Mouse (Mus musculus) hindbrain, embryonic 12.5 days (tissue): ENCODE results near the gene Hoxd1. TPM values are rescaled to one million over a fixed set of nuclear protein-coding genes. Genes with fewer than 3 reads are reported as not detected.

Experiments
- ATAC-seq: fragments of 200-750 bp; cut with Nextera tagmentation; 2 replicates; pipeline ENCODE4 v1.8.0; 2017; ENCODE audit warnings: moderate TSS enrichment; ENCODE audit not compliant: low FRiP score
- H3K27ac ChIP-seq: fragments of 300-500 bp; sonication (generic); 2 replicates; pipeline ENCODE4 v1.5.1; 2016; ENCODE audit warnings: mild to moderate bottlenecking
- H3K27me3 ChIP-seq: fragments of 300-500 bp; sonication (generic); 2 replicates; pipeline ENCODE4 v1.6.1; 2016; ENCODE audit warnings: mild to moderate bottlenecking
- H3K36me3 ChIP-seq: fragments of 300-500 bp; sonication (generic); 2 replicates; pipeline ENCODE4 v1.6.1; 2016; ENCODE audit warnings: mild to moderate bottlenecking
- H3K4me1 ChIP-seq: fragments of 300-500 bp; sonication (generic); 2 replicates; pipeline ENCODE4 v1.6.1; 2016
- H3K4me2 ChIP-seq: fragments of 300-500 bp; sonication (generic); replicated peaks from 2 replicates; pipeline ENCODE4 v1.6.1; 2016; ENCODE audit warnings: mild to moderate bottlenecking
- H3K4me3 ChIP-seq: fragments of 300-500 bp; sonication (generic); 2 replicates; pipeline ENCODE4 v1.5.1; 2016; ENCODE audit warnings: mild to moderate bottlenecking
- H3K9ac ChIP-seq: fragments of 300-500 bp; sonication (generic); 2 replicates; pipeline ENCODE4 v1.6.1; 2016; ENCODE audit warnings: mild to moderate bottlenecking, moderate library complexity
- H3K9me3 ChIP-seq: fragments of 300-500 bp; sonication (generic); replicated peaks from 2 replicates; pipeline ENCODE4 v1.6.1; 2016; ENCODE audit warnings: mild to moderate bottlenecking
- WGBS: fragments of 180-500 bp; shearing (Covaris S2); methylation state at CpG from one replicate; pipeline ENCODE4 v1.1.7; 2016; 5-methylcytosine and 5-hydroxymethylcytosine counted together
- polyA plus RNA-seq: library from polyadenylated mRNA; unstranded; fragments of >200 nt; fragmentation: Nextera tagmentation; extraction: Ambion mirVana; gene quantifications from 2 replicates; pipeline ENCODE4 v1.2.1, GENCODE M21; 2016

Gene Hoxd1
- polyA plus RNA-seq, 1 experiment from 2014 or later: 2.5 TPM

DNA sequence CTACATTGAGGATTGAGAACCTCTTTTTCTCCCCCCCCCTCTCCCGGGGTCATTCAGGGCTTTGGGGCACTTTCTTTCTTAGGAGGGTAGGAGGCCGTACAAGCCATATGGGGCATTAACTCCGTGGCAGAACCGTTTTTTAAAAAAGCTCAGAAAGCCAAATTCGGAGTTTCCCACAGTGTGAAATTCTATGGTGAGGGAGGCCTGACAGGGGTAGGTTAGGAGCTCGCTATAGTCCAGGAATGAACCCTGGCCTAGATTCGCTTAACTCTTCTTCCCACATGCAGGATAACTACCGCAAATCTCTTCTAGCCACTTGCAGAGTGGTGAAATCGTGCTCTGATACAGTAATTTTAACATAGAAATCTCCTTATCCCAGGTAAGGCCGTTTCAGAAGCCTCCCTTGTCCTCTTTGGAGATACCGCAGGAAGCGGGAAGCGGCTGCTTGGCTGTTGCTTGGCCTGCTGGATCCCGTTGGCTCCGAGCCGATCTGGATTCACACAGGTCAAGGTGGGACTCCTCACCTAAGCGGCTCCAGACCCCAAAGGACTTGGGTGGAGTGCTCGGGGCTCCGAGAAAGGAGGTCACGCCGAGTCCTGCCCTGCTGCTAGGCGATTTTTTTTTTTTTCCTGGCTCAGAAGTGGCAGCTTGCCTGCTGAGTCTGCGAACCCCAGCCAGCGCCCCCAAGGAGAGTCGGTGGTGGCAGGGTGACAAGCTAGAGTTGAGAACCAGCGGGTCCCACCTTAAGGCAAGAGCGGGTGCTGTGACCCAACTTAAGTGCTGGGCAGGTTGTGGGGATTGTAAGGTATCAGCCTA is 27.6 kb upstream of the Hoxd1 start:
- peak overlapping the region; percentile 73 for H3K9ac ChIP-seq
- H3K4me2 ChIP-seq: peak overlapping the region; percentile 49
- no peak for ATAC-seq
- no peaks in the 10 kb centered on the region for H3K4me1 ChIP-seq
- no peaks in the 10 kb centered on the region for H3K9me3 ChIP-seq
- peak overlapping the region; percentile 44 for H3K4me3 ChIP-seq
- peak overlapping the region; percentile 97 for H3K27ac ChIP-seq
- no peaks in the 10 kb centered on the region for H3K36me3 ChIP-seq
- under 1% methylated on average over 27 of the region's 27 CpGs for WGBS
- peaks cover 92% of the 10 kb centered on the region for H3K27me3 ChIP-seq

DNA sequence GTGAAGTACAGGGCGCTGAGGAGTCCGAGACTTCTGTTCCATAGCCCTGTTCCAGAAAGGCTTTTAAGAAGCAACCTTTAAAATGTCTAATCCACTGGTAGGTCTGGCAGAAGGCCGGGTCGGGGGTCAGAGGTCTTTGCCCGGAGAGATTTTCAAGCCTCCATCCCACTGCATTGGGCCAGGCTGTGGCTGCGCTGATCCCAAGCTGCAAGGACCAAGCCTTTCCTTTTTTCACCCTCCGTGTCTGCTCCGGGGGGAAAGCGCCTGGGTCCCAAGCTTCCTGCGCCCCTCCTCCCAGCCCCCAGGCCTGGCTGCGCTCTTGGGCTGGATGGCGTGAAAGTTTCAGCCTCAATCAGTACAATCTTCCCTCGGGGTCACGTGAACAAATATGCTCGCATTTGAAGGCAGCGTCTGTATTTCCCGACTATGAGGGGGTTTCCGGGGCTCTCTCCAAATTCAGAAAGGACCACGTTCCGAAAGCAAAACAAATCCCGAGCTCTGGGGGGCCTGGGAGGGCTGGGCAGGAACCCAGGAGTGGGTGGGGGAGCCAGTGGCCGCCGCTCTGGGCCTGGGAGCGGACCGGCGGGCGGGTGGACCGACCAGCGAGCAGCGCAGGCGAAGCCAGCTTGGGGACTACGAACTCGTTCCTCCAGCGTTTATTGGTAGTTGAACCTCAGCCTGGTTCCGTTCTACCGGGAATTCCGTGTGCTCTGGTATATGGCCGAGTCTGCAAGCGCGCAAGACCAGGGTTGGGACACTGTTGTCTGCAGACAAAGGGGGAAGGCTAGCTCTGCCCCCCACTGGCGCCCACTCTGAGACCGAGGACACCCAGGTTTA is 26.7 kb upstream of the Hoxd1 start:
- Histone ChIP-seq H3K9ac (peak overlapping the region; percentile 73), H3K9me3 (no peaks in the 10 kb centered on the region), H3K27me3 (peaks cover 92% of the 10 kb centered on the region), H3K4me1 (no peaks in the 10 kb centered on the region; the same call in 1 of the 2 replicates), H3K36me3 (no peaks in the 10 kb centered on the region), H3K27ac (peak overlapping the region; percentile 97), H3K4me3 (peak overlapping the region; percentile 44), H3K4me2 (peak overlapping the region; percentile 49)
- no peak for ATAC-seq
- WGBS: under 1% methylated on average over 42 of the region's 42 CpGs

DNA sequence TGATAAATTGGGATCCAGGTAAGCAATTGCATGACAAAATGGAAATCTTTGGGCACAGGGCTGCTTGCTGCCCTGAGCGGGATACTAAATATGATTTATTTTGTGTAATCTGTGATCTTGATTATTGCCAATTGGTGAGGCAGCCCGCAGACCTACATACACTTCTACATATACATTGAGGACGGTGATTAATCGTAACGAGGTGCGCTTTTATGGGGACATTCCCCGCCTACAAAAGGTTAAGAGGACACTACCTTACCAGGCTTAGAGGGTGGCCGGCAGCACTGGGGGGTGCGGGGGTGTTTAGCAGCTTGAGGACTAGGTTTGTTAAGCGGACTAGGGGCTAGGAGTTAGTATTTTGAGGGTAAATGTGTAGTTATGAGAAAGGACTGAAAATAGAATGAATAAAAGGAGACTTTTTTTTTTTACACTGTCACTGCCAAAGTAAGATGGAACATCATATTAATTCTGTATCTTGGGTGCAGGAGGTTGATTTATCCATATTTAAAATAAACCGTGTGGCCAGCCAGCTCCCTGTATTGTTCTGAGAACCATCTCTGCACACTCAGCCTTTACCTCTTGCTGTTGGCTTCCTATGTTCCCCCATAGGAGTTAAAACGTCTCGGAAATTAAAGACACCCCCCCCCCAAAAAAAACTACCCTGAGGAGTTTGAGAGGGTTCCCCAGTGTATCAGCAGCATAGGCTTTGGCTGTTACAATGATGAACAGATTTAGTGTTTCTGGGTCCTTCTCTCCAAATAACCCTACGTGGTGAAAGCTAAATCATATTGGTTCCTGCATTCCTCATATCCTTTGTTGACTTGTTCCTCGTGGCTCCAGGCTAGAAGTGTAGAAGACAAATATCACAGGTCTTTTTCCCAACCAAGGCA is 25.8 kb upstream of the Hoxd1 start:
- WGBS: 4% methylated on average over 15 of the region's 15 CpGs
- peak overlapping the region; percentile 49 for H3K4me2 ChIP-seq
- peak overlapping the region; percentile 97 for H3K27ac ChIP-seq

DNA sequence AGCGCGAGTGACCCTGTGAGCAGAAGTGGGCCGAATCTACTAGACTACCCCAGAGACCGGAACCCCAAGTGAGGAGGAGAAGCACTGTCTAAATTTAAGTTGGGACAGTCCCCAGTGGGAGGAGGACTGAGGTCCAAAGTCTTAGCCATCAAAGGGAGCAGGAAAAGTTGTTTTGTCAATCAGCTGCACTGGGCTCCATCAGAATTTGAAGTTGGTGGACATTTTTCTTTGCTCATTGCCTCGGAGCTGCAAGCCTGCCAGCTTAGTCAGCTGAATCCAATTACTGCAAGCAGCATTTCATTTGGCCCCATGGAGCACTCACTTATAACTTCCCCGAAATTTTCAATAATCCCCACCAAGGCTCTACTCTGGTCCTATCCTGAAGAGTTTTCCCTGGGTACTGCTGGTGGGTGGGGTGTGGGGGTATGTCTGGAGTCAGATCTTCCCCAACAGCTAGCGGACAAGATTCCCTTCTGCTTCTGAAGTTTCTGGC is 25.2 kb upstream of the Hoxd1 start:
- ATAC-seq: no peak
- peak overlapping the region; percentile 73 for H3K9ac ChIP-seq
- no peaks in the 10 kb centered on the region for H3K9me3 ChIP-seq
- no peaks in the 10 kb centered on the region for H3K36me3 ChIP-seq
- peak overlapping the region; percentile 49 for H3K4me2 ChIP-seq
- H3K27ac ChIP-seq: peak overlapping the region; percentile 97
- peaks cover 3% of the 10 kb centered on the region; the same call in 1 of the 2 replicates for H3K4me1 ChIP-seq
- peaks cover 93% of the 10 kb centered on the region for H3K27me3 ChIP-seq
- 2% methylated on average over 7 of the region's 7 CpGs for WGBS
- H3K4me3 ChIP-seq: peak overlapping the region; percentile 44

More for the DNA sequence above, 25.8 kb upstream of the Hoxd1 start:
- H3K9ac ChIP-seq: peak overlapping the region; percentile 73
- peaks cover 3% of the 10 kb centered on the region; the same call in 1 of the 2 replicates for H3K4me1 ChIP-seq
- H3K4me3 ChIP-seq: peak overlapping the region; percentile 44
- no peaks in the 10 kb centered on the region for H3K9me3 ChIP-seq
- H3K27me3 ChIP-seq: peaks cover 93% of the 10 kb centered on the region
- no peaks in the 10 kb centered on the region for H3K36me3 ChIP-seq
- no peak for ATAC-seq

- H3K4me1 ChIP-seq: peaks cover 5% of the 10 kb centered on the region; the same call in 1 of the 2 replicates
- no peaks in the 10 kb centered on the region for H3K9me3 ChIP-seq
- no peaks in the 10 kb centered on the region for H3K36me3 ChIP-seq
- H3K27ac ChIP-seq: peak overlapping the region; percentile 97
- peak overlapping the region; percentile 73 for H3K9ac ChIP-seq
- H3K27me3 ChIP-seq: peaks cover 95% of the 10 kb centered on the region
- peak overlapping the region; percentile 49 for H3K4me2 ChIP-seq
- H3K4me3 ChIP-seq: peak overlapping the region; percentile 44
- 1% methylated on average over 20 of the region's 20 CpGs for WGBS
- no peak for ATAC-seq
Measured at GRCm38 (mm10) chr2:74738623-74739475, 23.9 kb upstream of the Hoxd1 start.

DNA sequence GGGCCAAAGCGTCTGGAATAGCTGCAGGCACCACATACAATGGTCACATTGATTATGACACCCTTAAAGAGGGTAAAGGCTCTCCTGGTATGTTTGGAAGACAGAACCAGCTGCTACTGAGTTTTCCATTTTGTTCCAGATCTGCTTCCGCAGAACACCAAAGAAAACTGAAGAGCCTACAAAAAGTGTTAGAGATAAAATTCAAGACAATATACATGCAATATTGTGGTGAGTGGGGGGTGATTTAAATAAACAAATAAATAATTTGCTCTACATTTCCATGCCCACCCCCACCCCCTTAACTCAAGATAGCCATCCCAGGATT is 23.3 kb upstream of the Hoxd1 start:
- peak overlapping the region; percentile 49 for H3K4me2 ChIP-seq

GRCm38 (mm10) chr2:74739869-74740268 is 22.9 kb upstream of the Hoxd1 start:
- H3K4me1 ChIP-seq: peaks cover 8% of the 10 kb centered on the region

More for the DNA sequence above, 23.3 kb upstream of the Hoxd1 start:
- peak overlapping the region; percentile 44 for H3K4me3 ChIP-seq
- H3K27me3 ChIP-seq: peaks cover 96% of the 10 kb centered on the region
- peaks cover 8% of the 10 kb centered on the region for H3K4me1 ChIP-seq
- no peaks in the 10 kb centered on the region for H3K36me3 ChIP-seq
- H3K9me3 ChIP-seq: no peaks in the 10 kb centered on the region
- peak overlapping the region; percentile 73 for H3K9ac ChIP-seq
- 5% methylated on average over 2 of the region's 2 CpGs for WGBS
- no peak for ATAC-seq
- H3K27ac ChIP-seq: peak overlapping the region; percentile 97

DNA sequence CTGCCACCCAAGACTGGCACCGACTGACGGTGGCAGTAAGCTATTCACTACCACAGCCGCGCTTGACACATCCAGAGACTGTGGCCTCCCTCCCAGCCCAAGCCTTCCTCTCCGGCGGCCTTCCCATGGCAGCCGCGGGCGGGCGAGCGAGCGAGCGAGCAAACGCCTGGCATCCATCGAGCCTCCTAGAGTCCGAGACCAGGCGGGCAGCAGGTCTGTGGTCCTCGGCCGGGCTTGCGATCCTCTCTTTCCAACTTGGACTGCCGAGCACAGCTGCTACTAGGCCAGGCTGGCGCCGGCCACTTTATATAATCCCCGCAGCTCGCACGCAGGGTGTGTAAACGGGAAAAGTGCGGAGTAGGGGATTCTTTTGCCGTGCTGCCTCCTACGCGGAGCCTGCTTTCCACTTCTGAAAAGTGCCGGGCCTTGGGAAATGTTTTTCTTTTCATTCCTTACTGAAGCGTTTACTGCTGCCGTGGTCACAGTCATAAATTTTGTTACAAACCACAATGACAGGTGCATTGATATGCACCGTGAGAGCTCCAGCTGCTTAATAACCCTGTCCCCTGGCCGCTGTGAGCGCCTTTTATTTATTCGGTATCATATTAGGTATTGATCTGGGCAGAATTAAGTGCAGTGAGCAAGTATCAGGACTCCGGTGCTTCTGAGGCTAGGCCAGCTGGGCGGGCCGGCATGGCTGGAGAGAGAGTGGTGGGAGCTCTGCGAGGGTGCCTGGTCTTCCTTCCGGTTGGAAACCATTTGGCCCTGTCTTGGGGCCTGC is 22.3 kb upstream of the Hoxd1 start:
- Histone ChIP-seq H3K4me3 (peak overlapping the region; percentile 44), H3K27me3 (peaks cover 96% of the 10 kb centered on the region), H3K9me3 (no peaks in the 10 kb centered on the region), H3K36me3 (no peaks in the 10 kb centered on the region), H3K4me2 (peak overlapping the region; percentile 49), H3K9ac (peak overlapping the region; percentile 73), H3K4me1 (peaks cover 8% of the 10 kb centered on the region), H3K27ac (peak overlapping the region; percentile 97)
- peak; percentile 28; the same call in 1 of the 2 replicates for ATAC-seq
- WGBS: under 1% methylated on average over 43 of the region's 43 CpGs

More at GRCm38 (mm10) chr2:74739869-74740268, 22.9 kb upstream of the Hoxd1 start:
- Histone ChIP-seq H3K36me3 (no peaks in the 10 kb centered on the region), H3K9me3 (no peaks in the 10 kb centered on the region), H3K4me3 (peak overlapping the region; percentile 44), H3K9ac (peak overlapping the region; percentile 73), H3K27ac (peak overlapping the region; percentile 97), H3K27me3 (peaks cover 96% of the 10 kb centered on the region), H3K4me2 (peak overlapping the region; percentile 49)
- no peak for ATAC-seq
- WGBS: 1% methylated on average over 14 of the region's 14 CpGs

- no peak for ATAC-seq
- Histone ChIP-seq H3K9me3 (no peaks in the 10 kb centered on the region), H3K4me3 (peak overlapping the region; percentile 44), H3K9ac (peak overlapping the region; percentile 73), H3K36me3 (no peaks in the 10 kb centered on the region; the same call in 1 of the 2 replicates), H3K4me2 (peak overlapping the region; percentile 49), H3K27ac (peak overlapping the region; percentile 97), H3K27me3 (peaks cover 96% of the 10 kb centered on the region), H3K4me1 (peaks cover 9% of the 10 kb centered on the region)
- WGBS: 19% methylated on average over 2 of the region's 3 CpGs
Measured at GRCm38 (mm10) chr2:74741252-74741978, 21.4 kb upstream of the Hoxd1 start.

DNA sequence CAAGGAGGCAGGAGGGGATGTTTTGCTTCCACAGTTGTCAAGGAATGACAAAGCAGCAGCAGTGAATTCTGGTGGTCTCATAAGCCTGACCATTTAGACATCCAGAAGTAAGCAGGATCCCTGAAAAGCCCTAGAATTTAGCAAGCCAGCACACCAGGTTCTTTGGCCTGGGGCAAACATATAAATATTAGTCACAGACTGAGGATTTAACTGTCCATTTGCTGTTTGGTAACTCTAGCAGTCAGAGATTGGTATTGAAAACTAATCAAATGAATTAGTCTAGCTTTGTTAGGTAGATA is 20.9 kb upstream of the Hoxd1 start:
- no peak for ATAC-seq
- Histone ChIP-seq H3K4me1 (peaks cover 13% of the 10 kb centered on the region), H3K27ac (peak overlapping the region; percentile 97), H3K36me3 (no peaks in the 10 kb centered on the region; the same call in 1 of the 2 replicates), H3K9ac (no peak overlapping the region), H3K27me3 (peaks cover 96% of the 10 kb centered on the region), H3K4me2 (peak overlapping the region; percentile 49; the same call in 1 of the 2 replicates), H3K9me3 (no peaks in the 10 kb centered on the region), H3K4me3 (no peak overlapping the region)
